Mouse (Mus musculus): ENCODE measurements around the gene Serpinf2. TPM values are rescaled to one million over a fixed set of nuclear protein-coding genes. Genes with fewer than 3 reads are reported as not detected.
"Not testable (repeated sequence)": the region's sequence is repeated elsewhere in the genome, so short reads cannot be mapped to it uniquely, and the experiment has no call there.

The Serpinf2 gene
- total RNA-seq, 2 experiments from 2014 or later, result not detected

DNA sequence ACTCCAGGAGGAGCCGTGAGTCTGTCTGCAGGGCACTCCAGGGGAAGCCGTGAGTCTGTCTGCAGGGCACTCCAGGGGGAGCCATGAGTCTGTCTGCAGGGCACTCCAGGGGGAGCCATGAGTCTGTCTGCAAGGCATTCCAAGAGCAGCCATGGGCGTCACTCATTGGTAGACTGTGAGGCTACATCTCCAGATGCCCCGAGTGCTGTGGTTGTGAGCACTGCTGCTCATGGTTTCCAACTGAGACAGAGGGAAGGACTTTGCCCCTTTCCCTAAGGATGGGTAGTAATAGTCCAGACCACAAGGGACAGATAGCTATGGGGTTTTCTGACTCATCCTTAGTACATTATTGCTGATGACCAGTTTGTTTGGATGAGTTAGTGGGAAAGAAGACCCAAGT, 33.3 kb downstream of the Serpinf2 start:
- intact Hi-C loops (cut with DNase I), result loop anchor here (10.0 kb wide), 1 partner anchor 109 kb away; the partner anchor contains the start of genes Rilp and Scarf1
- DNase-seq (ENCODE audit: low spot score in 2 of 2), result no peak

DNA sequence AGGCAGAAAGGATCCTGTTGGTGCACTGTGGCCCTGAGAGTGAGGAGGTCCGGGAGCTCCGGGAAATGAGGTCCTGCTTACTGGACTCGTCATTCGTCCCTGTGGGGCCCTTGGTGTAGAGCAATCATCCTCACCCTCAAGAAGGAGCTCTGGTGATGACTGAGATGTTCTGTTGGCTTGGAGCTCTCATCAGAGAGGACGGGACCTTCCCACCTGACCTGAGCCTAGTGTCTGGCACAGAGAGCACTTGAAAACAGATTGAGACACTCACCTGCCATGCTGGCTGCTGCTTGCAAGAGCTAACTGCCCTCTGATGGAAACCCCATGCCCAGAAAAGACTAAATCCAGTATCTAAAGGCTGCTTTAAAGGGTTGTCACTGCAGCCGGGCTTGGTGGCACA, 34.6 kb downstream of the Serpinf2 start:
- no peak for DNase-seq (ENCODE audit: low spot score in 2 of 2)
- intact Hi-C loops (cut with DNase I), result loop anchor here (5.0 to 10.0 kb wide), 2 partner anchors 52 to 110 kb away; partner anchors contain the start of genes Rilp and Scarf1

DNA sequence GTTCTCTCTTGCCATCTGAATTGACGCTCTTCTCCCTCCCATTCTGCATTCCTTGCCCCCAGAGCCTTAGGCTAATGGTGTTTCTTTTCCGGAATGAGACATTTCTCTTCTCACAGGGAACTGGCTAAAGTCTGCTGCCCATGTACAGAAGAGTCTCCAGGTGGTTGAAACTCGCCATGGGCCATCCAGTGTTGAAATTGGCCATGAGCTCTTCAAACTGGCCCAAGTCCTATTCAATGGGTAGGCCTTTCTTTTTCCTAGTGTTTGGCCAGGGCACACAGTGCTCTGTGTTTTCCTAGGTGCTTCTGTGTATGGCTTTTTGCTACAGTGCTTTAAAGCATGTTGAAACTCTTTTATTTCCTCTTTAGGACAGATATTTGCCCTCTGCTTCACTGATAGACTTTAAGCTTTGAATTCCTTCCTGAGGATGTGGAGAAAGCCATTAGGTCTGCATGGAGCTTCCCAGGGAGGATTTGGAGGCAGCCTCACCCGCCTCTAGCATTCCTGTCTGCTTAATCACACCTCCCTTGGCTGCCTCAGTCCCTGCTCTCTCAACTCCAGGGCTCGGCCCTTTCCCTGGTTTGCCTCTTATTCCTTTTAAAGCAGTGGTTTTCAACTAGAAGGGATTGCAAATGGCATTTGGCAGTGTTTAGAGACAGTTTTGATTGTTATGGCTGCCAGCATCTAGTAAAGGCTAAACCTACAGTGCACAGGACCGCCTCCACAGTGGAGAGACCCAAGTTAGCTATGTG, 35.9 kb downstream of the Serpinf2 start:
- no peak for DNase-seq (ENCODE audit: low spot score in 2 of 2)
- intact Hi-C loops (cut with DNase I), result loop anchor here (5.0 to 10.0 kb wide), 2 partner anchors 54 to 111 kb away; partner anchors contain the start of genes Rilp and Scarf1

DNA sequence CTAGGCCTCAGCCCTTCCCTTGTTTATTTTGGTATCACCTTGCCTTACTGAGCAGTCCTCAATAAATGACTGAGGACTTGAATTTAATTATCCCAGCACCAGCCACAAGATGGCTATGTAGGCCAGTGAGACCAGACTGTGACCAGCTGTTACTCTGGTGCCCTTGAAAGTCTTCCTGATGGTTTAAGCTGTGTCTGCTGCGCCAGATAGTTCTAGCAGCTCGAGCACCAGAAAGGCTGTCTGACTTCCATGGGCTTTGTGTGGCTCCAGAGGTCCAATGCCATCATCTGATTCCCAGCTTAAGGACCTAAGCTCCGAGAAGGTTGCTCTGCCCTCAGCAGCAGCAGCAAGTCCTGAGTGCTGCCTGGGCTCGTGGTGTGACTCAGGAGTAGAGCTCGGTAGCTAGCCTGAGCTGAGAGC, 37.1 kb downstream of the Serpinf2 start:
- DNase-seq (ENCODE audit: low spot score in 2 of 2), result peak; percentile 65 to 80
- intact Hi-C loops (cut with DNase I), result loop anchor here (5.0 to 10.0 kb wide), 2 partner anchors 55 to 113 kb away; partner anchors contain the start of genes Rilp and Scarf1

DNA sequence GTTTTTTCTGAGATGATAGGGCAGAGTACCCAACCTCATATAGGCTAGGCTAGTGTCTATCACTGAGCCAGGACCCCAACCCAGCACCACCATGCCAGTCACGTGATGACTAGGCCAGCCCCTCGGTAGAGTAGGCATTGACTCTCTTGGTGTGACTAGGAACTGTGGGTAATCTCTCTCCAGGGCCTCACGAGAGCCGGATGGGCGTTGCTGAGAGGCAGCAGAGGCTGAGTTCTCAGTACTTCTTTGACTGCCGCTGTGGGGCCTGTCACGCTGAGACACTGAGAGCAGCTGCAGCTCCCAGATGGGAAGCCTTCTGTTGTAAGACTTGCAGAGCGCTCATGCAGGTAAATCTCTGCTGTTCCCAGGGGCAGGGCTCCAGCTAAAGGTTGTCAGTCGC, 39.3 kb downstream of the Serpinf2 start:
- intact Hi-C loops (cut with DNase I), result loop anchor here (5.0 to 10.0 kb wide), 2 partner anchors 57 to 115 kb away; partner anchors contain the start of genes Rilp and Scarf1
- DNase-seq (ENCODE audit: low spot score in 2 of 2), result peak; percentile 18 to 44

DNA sequence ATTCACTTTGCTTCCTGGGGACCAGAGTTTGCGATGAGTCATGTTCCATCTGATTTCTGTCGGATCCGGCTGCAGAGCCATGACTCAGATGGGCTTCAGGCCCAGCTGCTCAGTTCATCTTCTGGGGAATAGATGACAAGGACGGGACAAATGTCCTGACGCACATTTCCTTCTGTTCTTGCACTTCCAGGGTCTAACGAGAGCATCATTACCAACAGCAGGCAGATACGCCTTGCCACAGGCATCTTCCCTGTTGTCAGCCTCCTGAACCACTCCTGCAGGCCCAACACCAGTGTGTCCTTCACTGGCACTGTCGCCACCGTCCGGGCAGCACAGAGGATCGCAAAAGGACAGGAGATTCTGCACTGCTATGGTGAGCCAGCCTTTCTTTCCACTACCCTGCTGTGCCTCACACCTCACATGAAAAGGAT, 40.0 kb downstream of the Serpinf2 start:
- peak; percentile 45 for DNase-seq (ENCODE audit: low spot score in 2 of 2)
- intact Hi-C loops (cut with DNase I), result loop anchor here (5.0 to 10.0 kb wide), 2 partner anchors 105 to 217 kb away; no protein-coding TSS in a partner anchor

DNA sequence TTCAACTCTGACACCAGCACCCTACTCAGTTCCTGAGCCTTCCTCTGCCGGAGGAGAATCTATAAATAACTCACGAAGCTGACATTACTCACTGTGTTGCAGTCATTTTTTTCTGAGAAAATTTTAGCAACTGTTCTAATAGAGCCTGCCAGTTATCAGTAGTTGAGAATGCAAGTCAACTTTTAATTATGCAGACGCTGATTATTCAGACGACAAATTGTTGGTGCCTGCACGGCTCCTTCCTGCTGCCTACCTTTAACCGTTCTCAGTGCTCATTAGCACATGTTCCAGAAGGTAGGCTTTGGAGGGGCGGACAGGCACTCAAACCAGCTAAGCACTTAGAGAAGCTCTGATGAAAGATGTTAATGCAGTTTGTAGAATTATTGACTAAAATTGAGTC, 41.9 kb downstream of the Serpinf2 start:
- no peak for DNase-seq (ENCODE audit: low spot score in 2 of 2)
- intact Hi-C loops (cut with DNase I), result loop anchor here (5.0 to 10.0 kb wide), 2 partner anchors 103 to 215 kb away; no protein-coding TSS in a partner anchor

DNA sequence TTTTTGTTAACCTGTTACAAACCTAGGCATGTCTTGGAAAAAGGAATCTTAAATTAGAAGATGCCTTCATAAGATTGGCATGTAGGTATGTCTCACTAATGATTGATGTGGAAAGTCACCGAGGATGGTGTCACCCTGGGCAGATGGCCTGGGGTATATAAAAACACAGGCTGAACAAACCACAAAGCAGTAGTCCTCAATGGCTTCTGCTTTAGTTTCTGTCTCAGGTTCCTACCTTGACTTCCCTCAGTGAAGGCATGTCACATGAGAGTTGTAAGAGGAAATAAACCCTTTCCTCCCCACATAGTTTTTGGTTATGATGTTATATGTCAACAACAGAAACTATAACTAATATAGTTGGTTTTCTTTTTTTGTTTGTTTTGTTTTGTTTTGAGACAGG, 43.8 kb downstream of the Serpinf2 start:
- no peak for DNase-seq (ENCODE audit: low spot score in 2 of 2)
- intact Hi-C loops (cut with DNase I), result loop anchor here (5.0 to 10.0 kb wide), 2 partner anchors 101 to 213 kb away; no protein-coding TSS in a partner anchor

DNA sequence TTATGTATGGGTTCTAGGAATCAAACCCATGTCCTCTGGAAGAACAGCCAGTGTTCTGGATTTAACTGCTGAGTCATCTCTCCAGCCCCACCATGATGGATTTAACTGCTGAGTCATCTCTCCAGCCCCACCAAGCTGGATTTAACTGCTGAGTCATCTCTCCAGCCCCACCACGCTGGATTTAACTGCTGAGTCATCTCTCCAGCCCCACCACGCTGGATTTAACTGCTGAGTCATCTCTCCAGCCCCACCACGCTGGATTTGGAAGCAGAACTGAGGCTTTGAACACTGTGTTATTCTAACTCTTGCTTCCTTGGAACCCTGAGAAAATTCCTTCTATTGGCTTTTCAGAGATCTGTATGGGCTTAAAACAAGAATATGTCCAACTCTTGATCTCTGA, 55.9 kb downstream of the Serpinf2 start:
- DNase-seq (ENCODE audit: low spot score in 2 of 2), result not testable (repeated sequence)

More for the DNA sequence above, 55.9 kb downstream of the Serpinf2 start:
- intact Hi-C loops (cut with DNase I), result not testable (repeated sequence)

Small RNAs within 50 kb of the gene (microRNA-seq; reads per million reads assigned to microRNA genes)
- gene Mir22, result 3,323 to 9,641 reads per million in 2 experiments

Other genes with a start within 250 kb of the Serpinf2 start
- gene Dph1, start 248.3 kb downstream of the Serpinf2 start, total RNA-seq (2021), result 10 to 100 TPM; 22.0 to 23.7 TPM
- gene Rtn4rl1, start 245.8 kb downstream of the Serpinf2 start, total RNA-seq (2021), result 10 to 100 TPM; 59.5 to 65.9 TPM
- 10 to 100 TPM; 43.8 to 47.9 TPM for gene Rpa1, start 91.3 kb downstream of the Serpinf2 start, total RNA-seq (2021)
- gene Smyd4, start 91.2 kb downstream of the Serpinf2 start, total RNA-seq (2021), result 10 to 100 TPM; 10.6 to 11.6 TPM
- 10 to 100 TPM; 16.4 to 17.5 TPM for gene Serpinf1, start 16.9 kb downstream of the Serpinf2 start, total RNA-seq (2021)
- gene Wdr81, start 15.1 kb upstream of the Serpinf2 start, total RNA-seq (2021), result 10 to 100 TPM; 20.0 to 20.7 TPM
- gene Tlcd2, start 22.1 kb upstream of the Serpinf2 start, total RNA-seq (2021), result under 1 TPM; 0.33 to 0.95 TPM
- 100 to 1,000 TPM; 115 to 116 TPM for gene Prpf8, start 47.2 kb upstream of the Serpinf2 start, total RNA-seq (2021)
- gene Rilp, start 70.5 kb upstream of the Serpinf2 start, total RNA-seq (2021), result 1 to 10 TPM; 2.0 to 2.5 TPM
- gene Scarf1, start 73.9 kb upstream of the Serpinf2 start, total RNA-seq (2021), result 1 to 10 TPM; 3.0 to 3.3 TPM
- gene Slc43a2, start 92.1 kb upstream of the Serpinf2 start, total RNA-seq (2021), result 10 to 100 TPM; 53.0 to 61.5 TPM
- 100 to 1,000 TPM; 336 to 338 TPM for gene Pitpna, start 148.5 kb upstream of the Serpinf2 start, total RNA-seq (2021)
- gene Inpp5k, start 191.4 kb upstream of the Serpinf2 start, total RNA-seq (2021), result 10 to 100 TPM; 43.2 to 44.4 TPM
- gene Myo1c, start 210.9 kb upstream of the Serpinf2 start, total RNA-seq (2021), result 10 to 100 TPM; 20.5 to 21.7 TPM
- 100 to 1,000 TPM; 119 to 132 TPM for gene Crk, start 239.7 kb upstream of the Serpinf2 start, total RNA-seq (2021)